Mouse (Mus musculus) cerebellum, adult 11-12 months (tissue): ENCODE measurements at regions not wholly inside any gene's neighbourhood (a gene's known extent, or its start where the extent isn't known, plus 50 kb on each side); places are given as distances from the start of the nearest gene placed in this dataset.
A peak's percentile ranks its signal among the peaks of the same experiment; 100 is the strongest.
"Not testable (repeated sequence)": the region's sequence is repeated elsewhere in the genome, so short reads cannot be mapped to it uniquely, and the experiment has no call there.

ENCODE experiments used
- DNase-seq: peaks from one replicate; pipeline ENCODE4 v3.0.0; 2022

DNA sequence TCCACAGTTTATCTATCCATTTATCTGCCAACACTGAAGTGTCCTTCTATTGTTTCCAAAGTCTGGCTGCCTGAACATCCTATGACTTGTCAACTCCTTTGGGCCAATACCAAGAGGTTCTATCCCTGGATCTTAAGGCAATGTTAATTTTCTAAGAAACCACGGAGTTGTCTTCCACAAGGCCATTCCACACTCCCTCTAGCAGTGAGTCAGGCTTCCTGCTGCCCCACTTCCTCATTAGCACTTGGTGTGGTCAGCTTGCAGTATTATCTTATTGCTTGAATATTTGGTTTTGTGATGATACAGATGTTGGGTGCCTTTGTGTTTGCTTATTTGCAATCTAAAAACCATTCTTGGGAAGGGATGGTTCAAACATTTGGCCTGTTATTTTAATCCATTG, 87.5 kb upstream of the Ppp2r2d start:
- DNase-seq = no peak

DNA sequence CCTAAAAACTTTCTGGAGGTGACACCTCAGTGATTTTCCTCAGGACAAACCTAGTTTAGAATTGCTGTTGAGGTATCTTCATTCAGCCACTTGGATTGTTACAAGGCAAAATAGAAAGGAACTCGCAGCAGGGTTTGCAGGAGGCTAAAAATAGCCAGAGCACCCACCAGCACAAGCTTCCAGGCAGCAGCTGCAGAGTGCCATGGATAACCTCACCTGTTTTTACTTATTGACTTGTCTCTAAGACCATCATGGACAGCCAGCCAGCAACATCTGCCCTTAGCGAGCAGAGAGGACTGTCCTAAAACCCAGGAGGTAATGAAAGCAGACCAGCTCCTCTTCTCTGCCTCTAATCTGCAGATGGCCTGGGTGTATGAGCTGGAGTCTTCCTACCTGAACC, 97.4 kb upstream of the Ppp2r2d start:
- no peak for DNase-seq

GRCm38 (mm10) chr7:138746616-138747015, 99.3 kb upstream of the Ppp2r2d start:
- no peak for DNase-seq

GRCm38 (mm10) chr7:138742516-138742845, 103.4 kb upstream of the Ppp2r2d start:
- no peak for DNase-seq

DNA sequence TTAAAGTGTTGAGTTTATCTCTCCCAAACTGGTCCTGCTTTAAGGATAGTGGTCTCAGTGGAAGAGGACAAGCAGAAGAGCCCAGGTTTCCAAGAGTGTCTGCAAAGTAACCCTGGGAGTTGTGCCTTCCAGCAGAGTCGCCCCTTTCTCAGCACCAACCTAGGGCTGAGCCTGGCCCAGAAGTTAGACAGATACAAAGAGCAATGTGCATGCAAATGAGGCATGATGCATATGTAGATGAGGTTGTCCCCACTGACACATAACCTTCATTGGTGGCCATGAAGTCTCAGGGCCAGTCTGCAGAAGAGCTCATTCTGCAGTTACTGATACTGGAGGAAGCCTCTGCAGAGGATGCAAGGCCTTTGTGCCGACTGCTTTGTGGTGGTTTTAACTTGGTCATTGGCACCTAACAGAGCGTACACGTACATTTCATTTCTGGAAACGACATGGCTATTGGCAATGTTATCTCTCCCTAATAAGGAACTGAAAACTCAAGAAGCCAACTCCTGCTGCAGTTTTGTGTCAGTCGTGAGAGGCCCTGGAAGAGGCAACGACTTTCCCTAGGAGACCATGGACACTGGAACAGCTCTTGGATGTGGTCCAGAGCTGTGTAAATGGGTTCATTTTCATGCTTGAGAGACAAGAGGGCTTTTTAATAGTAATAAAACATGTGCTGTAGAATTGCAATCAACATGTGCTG, 103.9 kb upstream of the Ppp2r2d start:
- DNase-seq = no peak

GRCm38 (mm10) chr7:138734254-138734653, 111.6 kb upstream of the Ppp2r2d start:
- DNase-seq = peak; percentile 3

DNA sequence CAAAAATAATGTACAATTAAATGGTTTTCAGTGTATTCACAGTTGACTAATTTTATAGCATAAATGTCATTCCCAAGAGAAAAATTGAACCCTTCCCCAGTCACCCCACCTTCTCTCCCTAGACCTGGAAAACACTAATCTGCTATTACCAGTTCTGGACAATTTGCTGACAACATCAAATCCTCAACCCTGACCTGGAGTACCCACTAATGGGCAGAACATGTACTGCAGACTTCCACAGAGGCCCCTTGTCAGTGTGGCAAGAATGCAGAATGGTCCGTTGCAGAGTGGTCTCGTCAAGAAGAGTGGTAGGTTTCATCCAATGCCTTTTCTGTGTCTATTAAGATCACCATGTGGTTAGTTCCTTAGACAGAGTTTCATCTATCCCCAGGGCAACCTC, 121.0 kb upstream of the Ppp2r2d start:
- no peak for DNase-seq

- no peak for DNase-seq
These were observed 126.3 kb upstream of the Ppp2r2d start for GRCm38 (mm10) chr7:138719608-138720007.

DNA sequence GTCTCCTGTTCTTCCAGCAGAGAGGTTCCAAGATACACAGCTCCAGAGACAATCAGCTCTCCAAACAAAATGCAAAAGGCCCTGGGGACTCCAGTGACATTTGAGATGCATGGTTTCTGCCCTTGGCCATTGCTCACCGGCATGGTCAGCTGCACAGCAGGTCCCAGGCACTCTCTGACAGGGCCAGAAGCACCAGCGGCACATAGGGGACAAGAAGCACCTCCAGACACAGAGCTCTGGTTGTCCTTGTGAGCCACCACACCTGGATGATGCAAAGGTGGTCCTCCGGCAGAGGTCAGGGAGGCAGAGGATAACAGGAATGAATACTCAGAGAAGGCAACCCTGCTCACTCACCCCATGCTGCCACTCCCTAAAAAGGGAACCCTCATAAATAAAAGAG, 126.8 kb upstream of the Ppp2r2d start:
- no peak for DNase-seq

DNA sequence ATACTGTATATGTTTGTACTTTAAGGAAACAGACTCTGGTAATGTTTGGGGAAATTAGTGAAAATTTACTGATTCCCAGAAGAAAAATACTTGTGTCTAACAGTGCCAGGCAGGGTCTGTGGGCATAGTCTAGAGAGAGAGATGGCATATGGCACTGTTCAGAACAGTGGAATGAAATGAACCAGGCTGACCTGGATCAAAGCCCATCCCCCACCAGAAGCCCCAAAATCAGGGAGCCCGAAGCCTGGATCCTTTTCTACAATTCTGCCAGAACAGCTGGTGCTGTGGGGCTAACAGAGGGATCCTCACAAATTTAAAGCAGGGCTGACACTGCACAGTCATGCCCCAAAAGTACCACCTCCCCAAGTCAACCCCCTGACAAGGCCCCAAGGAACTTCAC, 131.1 kb upstream of the Ppp2r2d start:
- DNase-seq = no peak

DNA sequence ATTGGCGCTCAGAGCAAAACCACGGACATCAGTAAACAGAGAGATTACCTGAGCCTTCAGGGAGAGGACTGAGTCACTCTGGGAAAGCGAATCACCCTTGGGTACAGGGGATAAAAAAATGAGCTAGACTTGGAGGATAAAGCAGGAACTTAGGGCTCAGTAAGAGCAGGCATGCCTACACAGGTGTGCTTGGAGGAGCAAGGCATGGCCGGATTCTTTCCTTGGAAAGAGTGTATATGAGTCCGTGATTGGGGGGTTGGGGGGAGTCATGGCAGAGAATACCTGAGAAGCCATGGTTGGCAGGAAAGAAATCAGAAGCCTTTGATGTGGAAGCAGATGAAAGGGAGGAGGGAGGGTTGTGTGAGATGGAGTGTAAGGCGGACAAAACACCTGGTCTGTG, 137.5 kb upstream of the Ppp2r2d start:
- DNase-seq = no peak

DNA sequence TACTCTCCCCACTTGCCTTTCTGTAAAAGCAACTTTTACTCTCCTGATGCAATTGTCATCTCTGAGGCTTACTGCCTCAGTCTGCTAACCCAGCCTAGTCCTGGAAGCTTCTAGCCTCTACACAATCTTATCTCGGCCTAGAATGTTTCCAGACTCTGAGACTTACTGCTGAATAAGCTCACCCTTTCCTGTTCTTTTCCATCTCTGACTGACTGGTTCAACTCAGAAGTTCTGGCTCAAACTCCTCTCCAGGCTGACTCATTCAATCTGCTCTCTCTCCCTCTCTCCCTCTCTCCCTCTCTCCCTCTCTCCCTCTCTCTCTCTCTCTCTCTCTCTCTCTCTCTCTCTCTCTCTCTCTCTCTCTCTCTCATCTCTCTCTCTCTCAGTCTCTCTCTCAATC, 146.3 kb upstream of the Ppp2r2d start:
- not testable (repeated sequence) for DNase-seq

DNA sequence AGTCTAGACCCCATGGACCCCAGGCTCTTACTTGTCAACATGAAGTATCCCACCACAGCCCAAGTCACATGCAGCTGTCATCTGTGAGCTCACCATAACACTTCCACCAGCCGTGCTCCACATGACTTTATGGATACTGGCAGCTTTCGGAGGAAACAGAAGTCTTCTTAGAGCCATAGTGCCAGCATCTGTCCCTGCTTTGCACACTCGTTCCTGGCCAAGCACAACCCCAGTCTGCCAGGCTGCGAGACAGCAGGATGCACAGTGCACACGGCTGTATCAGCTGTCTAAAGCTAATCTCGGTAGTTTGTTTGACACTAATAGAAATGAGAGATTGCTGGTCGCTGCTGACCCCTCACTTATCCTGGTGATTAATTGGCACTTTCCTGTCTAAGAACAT, 163.7 kb upstream of the Ppp2r2d start:
- DNase-seq = no peak

GRCm38 (mm10) chr7:138680530-138680929, 165.3 kb upstream of the Ppp2r2d start:
- DNase-seq = no peak

- DNase-seq = no peak
These were observed 166.3 kb upstream of the Ppp2r2d start for GRCm38 (mm10) chr7:138679575-138679974.

GRCm38 (mm10) chr7:138672959-138673358, 172.9 kb upstream of the Ppp2r2d start:
- DNase-seq = no peak

DNA sequence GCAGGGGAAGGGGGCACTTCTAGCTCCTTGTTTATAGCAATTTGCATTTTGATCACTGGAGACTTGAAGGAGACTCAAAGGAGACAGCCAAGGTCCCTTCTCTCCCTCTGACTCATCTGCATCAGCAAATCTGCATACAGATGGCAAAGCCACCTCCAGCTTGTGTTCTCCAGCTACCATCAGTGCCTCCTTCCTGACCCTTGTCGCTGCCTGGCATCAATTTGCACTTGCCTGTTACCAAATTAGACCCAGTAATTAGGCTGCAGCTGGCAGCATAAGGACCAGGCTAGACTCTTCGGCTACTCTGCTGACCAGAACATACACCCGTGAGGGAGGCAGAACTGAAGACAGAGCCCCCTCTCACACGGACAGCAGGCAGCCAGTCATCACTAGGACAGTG, 177.5 kb upstream of the Ppp2r2d start:
- no peak for DNase-seq

DNA sequence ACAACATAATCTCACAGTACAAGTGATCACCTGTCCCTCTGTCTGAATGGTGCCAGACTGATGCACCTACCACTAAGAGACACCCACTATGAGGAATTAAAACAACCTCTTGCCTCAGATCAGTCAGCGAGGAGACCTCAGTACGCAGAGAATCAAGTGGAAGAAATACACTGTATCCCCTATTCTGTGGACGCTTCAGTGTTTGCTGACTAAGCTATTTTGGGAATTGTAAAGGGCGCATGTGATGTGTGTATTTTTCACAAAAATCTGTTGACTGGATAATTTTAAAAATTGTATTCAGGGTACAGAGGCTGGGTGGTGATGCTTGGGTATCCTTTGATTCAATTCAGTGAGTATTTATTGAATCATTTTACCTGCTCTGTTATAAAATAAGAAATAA, 185.8 kb upstream of the Ppp2r2d start:
- DNase-seq = no peak

DNA sequence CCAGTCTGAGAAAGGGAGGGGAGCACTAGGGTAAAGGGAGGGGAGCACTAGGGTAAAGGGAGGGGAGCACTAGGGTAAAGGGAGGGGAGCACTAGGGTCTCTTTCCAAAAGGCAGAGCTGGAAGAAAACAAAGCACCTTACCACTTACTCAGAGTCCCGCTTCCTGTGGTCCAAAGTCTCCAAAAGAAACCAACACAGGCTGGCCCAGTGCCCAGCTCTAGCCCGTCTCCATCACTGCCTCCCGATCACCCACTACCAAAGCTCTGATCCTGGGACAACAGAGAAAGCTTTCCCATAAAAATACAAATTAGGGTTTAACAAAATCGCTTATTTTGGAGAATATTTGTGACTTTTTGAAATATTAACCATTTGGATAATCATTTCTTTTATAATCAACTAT, 188.4 kb upstream of the Ppp2r2d start:
- DNase-seq = no peak

- no peak for DNase-seq
These were observed 188.8 kb upstream of the Ppp2r2d start for GRCm38 (mm10) chr7:138657076-138657475.

DNA sequence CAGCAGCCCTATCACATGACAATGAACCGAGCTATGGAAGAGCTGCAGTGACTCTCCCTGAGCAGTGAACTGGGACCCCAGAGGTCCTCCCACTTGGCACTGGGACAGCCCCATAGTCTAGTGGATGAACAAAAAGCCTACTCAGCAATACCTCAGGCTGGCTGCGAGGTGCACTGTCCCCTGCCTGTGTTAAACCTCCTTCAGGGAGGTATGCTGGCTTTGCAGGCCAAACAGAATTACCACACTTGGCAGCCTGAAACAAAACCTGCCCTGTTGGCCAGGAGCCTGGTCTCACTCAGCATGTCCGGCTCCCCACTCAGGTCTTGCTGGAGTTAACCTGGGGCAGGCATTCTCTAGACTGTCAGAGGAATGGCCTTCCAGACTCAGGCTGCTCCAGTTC, 189.9 kb upstream of the Ppp2r2d start:
- DNase-seq = peak; percentile 91

- no peak for DNase-seq
These were observed 194.9 kb upstream of the Ppp2r2d start for GRCm38 (mm10) chr7:138650946-138651345.

DNA sequence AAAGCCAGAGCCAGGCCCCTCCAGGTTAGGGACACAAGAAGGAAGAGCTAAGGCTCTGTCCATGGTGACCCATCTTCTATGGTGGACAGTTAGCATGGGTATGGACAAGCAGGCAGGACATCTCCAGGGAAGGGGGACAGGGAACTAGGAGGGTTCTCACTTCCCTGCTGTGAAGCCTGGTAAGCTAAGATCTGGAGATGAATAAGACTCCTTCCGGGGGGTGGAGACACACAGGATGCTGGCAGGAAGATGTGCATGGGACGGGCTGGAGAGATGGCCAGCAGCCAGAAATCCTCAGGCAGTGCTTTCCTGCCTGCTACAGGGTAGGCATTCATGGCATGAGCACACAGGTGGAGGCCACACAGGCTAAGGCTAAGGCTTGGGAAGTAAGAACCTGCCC, 198.2 kb upstream of the Ppp2r2d start:
- DNase-seq = no peak

DNA sequence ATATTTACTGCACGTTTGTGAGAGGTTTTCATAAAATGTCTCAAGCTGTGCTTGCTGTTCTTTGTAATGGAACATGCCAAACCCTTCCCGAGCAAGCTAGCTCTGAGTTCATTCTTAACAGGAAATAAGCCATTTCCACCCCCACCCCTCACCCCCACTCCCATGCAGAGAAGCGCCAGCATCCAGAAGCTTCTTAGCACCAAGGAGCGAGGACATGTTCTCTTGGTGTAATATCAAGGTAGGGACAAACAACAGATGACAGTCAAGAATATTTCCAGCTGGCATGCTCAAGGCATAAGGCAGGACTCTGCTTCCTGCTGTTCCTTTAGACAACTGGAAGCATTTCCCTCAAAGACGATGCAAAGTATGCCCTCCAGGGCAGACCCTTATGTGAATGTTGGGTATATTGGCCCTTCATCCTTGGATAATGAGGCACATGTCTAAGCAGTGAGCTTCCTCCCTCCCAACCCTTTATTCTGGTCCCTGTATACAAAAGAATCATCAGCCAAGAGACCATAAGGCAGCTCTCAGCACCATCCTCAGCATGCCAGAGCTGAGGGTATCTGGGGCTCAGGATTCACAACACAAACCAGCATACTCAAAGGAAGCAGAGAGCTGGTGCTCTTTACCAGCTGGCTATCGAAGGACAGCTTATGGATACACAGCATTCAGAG, 205.2 kb upstream of the Ppp2r2d start:
- DNase-seq = peak; percentile 33

DNA sequence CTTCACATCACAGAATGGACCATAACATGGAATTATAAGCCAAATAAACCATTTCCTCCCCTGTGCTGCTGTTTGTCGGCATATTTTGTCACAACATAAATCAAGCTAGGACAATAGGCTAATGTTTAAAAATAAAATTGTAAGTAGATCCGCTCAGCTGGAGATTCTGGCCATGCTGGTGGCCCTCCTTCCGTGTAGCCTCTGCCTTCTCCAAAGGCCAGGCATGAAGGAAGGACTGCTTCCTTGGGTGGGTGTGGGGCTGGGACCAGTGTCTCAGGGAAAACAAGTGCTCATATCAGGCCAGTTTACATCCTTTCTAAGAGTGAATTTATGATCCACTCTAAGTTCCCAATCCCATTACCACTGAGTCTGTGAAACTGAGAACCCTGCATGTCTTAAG, 206.3 kb upstream of the Ppp2r2d start:
- no peak for DNase-seq
